Mouse (Mus musculus) midbrain, embryonic 15.5 days (tissue): ENCODE data around the gene Fgg. TPM values are rescaled to one million over a fixed set of nuclear protein-coding genes. Genes with fewer than 3 reads are reported as not detected.

Experiments used
- ATAC-seq: fragments of 200-750 bp; cut with Nextera tagmentation; replicated peaks from 2 replicates; pipeline ENCODE4 v1.8.0; 2017; ENCODE audit warnings: moderate TSS enrichment
- H3K27ac ChIP-seq: fragments of 300-500 bp; sonication (generic); 2 replicates; pipeline ENCODE4 v1.5.1; 2015; ENCODE audit warnings: mild to moderate bottlenecking, inconsistent platforms
- H3K27me3 ChIP-seq: fragments of 300-500 bp; sonication (generic); replicated peaks from 2 replicates; pipeline ENCODE4 v1.6.1; 2015; ENCODE audit warnings: inconsistent platforms
- H3K36me3 ChIP-seq: fragments of 300-500 bp; sonication (generic); replicated peaks from 2 replicates; pipeline ENCODE4 v1.6.1; 2015; ENCODE audit warnings: inconsistent platforms
- H3K4me1 ChIP-seq: fragments of 300-500 bp; sonication (generic); 2 replicates; pipeline ENCODE4 v1.6.1; 2015; ENCODE audit warnings: inconsistent platforms
- H3K4me2 ChIP-seq: fragments of 300-500 bp; sonication (generic); 2 replicates; pipeline ENCODE4 v1.6.1; 2015; ENCODE audit warnings: inconsistent platforms, mild to moderate bottlenecking, moderate library complexity
- H3K4me3 ChIP-seq: fragments of 300-500 bp; sonication (generic); 2 replicates; pipeline ENCODE4 v1.5.1; 2015; ENCODE audit warnings: mild to moderate bottlenecking, inconsistent platforms
- H3K9ac ChIP-seq: fragments of 300-500 bp; sonication (generic); 2 replicates; pipeline ENCODE4 v1.6.1; 2015; ENCODE audit warnings: mild to moderate bottlenecking, inconsistent platforms
- H3K9me3 ChIP-seq: fragments of 300-500 bp; sonication (generic); 2 replicates; pipeline ENCODE4 v1.6.1; 2016; ENCODE audit warnings: inconsistent platforms
- WGBS: fragments of 180-500 bp; shearing (Covaris S2); methylation state at CpG from one replicate; pipeline ENCODE4 v1.1.7; 2015; ENCODE audit warnings: mixed read lengths; 5-methylcytosine and 5-hydroxymethylcytosine counted together
- polyA plus RNA-seq: library from polyadenylated mRNA; unstranded; fragments of >200 nt; fragmentation: Nextera tagmentation; extraction: Ambion mirVana; gene quantifications from 2 replicates; pipeline ENCODE4 v1.2.1, GENCODE M21; 2015

Fgg gene
- polyA plus RNA-seq, 1 experiment from 2014 or later = 0.09 TPM

- no peak overlapping the region for H3K9ac ChIP-seq
- 40% methylated on average over 13 of the region's 13 CpGs for WGBS
Measured at GRCm38 (mm10) chr3:83032746-83033308, 25.3 kb downstream of the Fgg start.

DNA sequence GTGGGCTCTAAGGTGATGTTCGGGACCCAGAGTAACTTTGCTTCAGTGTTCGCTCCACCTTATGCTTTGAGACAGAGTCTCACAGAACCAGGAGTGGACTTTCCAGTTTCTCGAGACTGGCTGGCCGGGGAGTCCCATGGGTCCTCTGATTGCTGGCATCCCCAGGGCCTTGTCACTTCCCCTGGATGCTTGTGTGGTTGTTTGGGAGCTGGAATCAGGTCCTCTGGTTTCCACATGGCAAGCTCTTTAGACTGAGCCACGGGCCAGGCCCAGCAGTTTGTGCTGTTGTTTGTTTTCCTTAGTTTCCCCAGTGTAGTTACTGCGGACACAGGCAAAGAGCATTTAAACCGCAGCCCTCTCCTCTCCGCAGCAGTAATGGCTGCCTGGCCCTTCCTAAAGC, 26.3 kb downstream of the Fgg start:
- ATAC-seq = no peak
- no peaks in the 10 kb centered on the region for H3K36me3 ChIP-seq
- no peak overlapping the region for H3K9ac ChIP-seq
- 85% methylated on average over 8 of the region's 8 CpGs for WGBS
- no peaks in the 10 kb centered on the region for H3K9me3 ChIP-seq
- H3K27me3 ChIP-seq = no peaks in the 10 kb centered on the region
- H3K27ac ChIP-seq = no peak overlapping the region
- H3K4me2 ChIP-seq = no peak overlapping the region
- no peak overlapping the region for H3K4me3 ChIP-seq
- H3K4me1 ChIP-seq = no peaks in the 10 kb centered on the region

More at GRCm38 (mm10) chr3:83032746-83033308, 25.3 kb downstream of the Fgg start:
- Histone ChIP-seq H3K27ac (no peak overlapping the region), H3K4me2 (peak overlapping the region; percentile 39), H3K4me1 (no peaks in the 10 kb centered on the region), H3K27me3 (no peaks in the 10 kb centered on the region), H3K9me3 (no peaks in the 10 kb centered on the region), H3K36me3 (no peaks in the 10 kb centered on the region), H3K4me3 (peak overlapping the region; percentile 12; the same call in 1 of the 2 replicates)
- peak; percentile 80 for ATAC-seq

DNA sequence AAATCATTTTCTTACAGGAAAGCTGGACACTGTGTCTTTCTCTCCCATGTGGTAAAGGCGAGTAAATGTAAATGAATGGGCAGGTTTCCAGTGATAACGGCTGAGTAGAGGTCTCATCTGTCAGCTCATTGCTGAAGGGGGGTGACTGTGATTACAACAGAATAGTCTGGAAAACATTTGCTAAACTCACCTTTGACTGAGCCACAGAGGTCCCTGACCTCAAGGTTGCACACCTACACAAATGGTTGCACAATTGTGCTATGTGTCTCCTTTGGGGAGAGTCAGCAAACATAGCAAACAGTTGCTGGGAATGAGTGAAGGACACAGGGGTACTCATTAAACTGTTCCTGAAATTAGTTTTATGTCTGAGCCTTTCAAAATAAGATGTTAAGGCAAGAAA, 31.3 kb downstream of the Fgg start:
- Histone ChIP-seq H3K27ac (no peak overlapping the region), H3K4me3 (no peak overlapping the region), H3K36me3 (no peaks in the 10 kb centered on the region), H3K4me1 (no peaks in the 10 kb centered on the region), H3K9me3 (no peaks in the 10 kb centered on the region), H3K9ac (no peak overlapping the region), H3K27me3 (no peaks in the 10 kb centered on the region), H3K4me2 (no peak overlapping the region)
- WGBS = 85% methylated on average over 2 of the region's 2 CpGs
- ATAC-seq = no peak

- Histone ChIP-seq H3K4me2 (no peak overlapping the region), H3K4me3 (no peak overlapping the region), H3K27ac (no peak overlapping the region), H3K9me3 (no peaks in the 10 kb centered on the region), H3K4me1 (no peaks in the 10 kb centered on the region), H3K9ac (no peak overlapping the region), H3K27me3 (no peaks in the 10 kb centered on the region), H3K36me3 (no peaks in the 10 kb centered on the region)
- WGBS = 85% methylated on average over 4 of the region's 4 CpGs
- ATAC-seq = no peak
Measured at GRCm38 (mm10) chr3:83039666-83040065, 32.1 kb downstream of the Fgg start.

- Histone ChIP-seq H3K9ac (no peak overlapping the region), H3K27me3 (no peaks in the 10 kb centered on the region), H3K4me3 (no peak overlapping the region), H3K36me3 (no peaks in the 10 kb centered on the region), H3K4me2 (no peak overlapping the region), H3K27ac (no peak overlapping the region), H3K4me1 (no peaks in the 10 kb centered on the region), H3K9me3 (no peaks in the 10 kb centered on the region)
- whole genome bisulfite sequencing = 87% methylated on average over 5 of the region's 5 CpGs
- ATAC-seq = no peak
Measured at GRCm38 (mm10) chr3:83042451-83042850, 34.9 kb downstream of the Fgg start.

GRCm38 (mm10) chr3:83046649-83047048, 39.1 kb downstream of the Fgg start:
- no peaks in the 10 kb centered on the region for H3K9me3 ChIP-seq
- H3K9ac ChIP-seq = no peak overlapping the region
- H3K4me1 ChIP-seq = no peaks in the 10 kb centered on the region
- H3K27me3 ChIP-seq = no peaks in the 10 kb centered on the region
- H3K4me3 ChIP-seq = no peak overlapping the region
- 88% methylated on average over 11 of the region's 11 CpGs for WGBS
- no peak overlapping the region for H3K4me2 ChIP-seq
- no peak for ATAC-seq
- no peak overlapping the region for H3K27ac ChIP-seq
- H3K36me3 ChIP-seq = no peaks in the 10 kb centered on the region

- H3K4me2 ChIP-seq = no peak within 1 kb of the TSS
- H3K4me1 ChIP-seq = no peaks in the 10 kb centered on the region
- H3K9me3 ChIP-seq = no peaks in the 10 kb centered on the region
- H3K4me3 ChIP-seq = no peak within 1 kb of the TSS
- H3K27me3 ChIP-seq = no peaks in the 10 kb centered on the region
- H3K27ac ChIP-seq = no peak within 1 kb of the TSS
- no peak for ATAC-seq
- no peak within 1 kb of the TSS for H3K9ac ChIP-seq
- no peaks in the 10 kb centered on the region for H3K36me3 ChIP-seq
- WGBS = 88% methylated on average over 8 of the region's 8 CpGs
Measured at GRCm38 (mm10) chr3:83049680-83050079, 42.2 kb downstream of the Fgg start, which contains the start of gene Fgb. Gene Fgb, minus strand, starts transcription at chr3:83049863.

DNA sequence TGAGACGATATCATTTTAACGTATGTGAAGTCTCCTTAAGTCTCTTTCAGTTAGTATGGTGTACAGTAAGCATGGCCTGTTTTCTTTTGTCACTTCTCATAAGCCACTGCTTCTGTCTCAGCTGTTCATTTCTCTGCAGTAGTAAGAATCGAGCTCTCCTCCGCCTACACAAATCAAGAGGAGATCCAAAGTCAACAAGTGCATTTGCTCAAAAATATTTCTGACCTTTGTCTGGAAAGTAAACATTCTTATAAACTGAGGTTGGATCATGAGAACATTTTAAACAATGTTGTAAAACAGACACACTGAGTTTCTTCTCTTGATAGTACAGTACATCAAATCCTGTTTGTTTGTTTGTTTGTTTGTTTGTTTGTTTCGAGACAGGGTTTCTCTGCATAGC, 43.1 kb downstream of the Fgg start:
- no peaks in the 10 kb centered on the region for H3K4me1 ChIP-seq
- no peak overlapping the region for H3K27ac ChIP-seq
- no peaks in the 10 kb centered on the region for H3K9me3 ChIP-seq
- H3K4me2 ChIP-seq = no peak overlapping the region
- WGBS = 83% methylated on average over 5 of the region's 5 CpGs
- no peak for ATAC-seq
- H3K9ac ChIP-seq = no peak overlapping the region
- no peaks in the 10 kb centered on the region for H3K27me3 ChIP-seq
- no peaks in the 10 kb centered on the region for H3K36me3 ChIP-seq
- H3K4me3 ChIP-seq = no peak overlapping the region

GRCm38 (mm10) chr3:83052102-83052501, 44.6 kb downstream of the Fgg start:
- H3K4me1 ChIP-seq = peaks cover 12% of the 10 kb centered on the region
- 89% methylated on average over 5 of the region's 5 CpGs for WGBS

GRCm38 (mm10) chr3:83053126-83053525, 45.6 kb downstream of the Fgg start:
- Histone ChIP-seq H3K27me3 (no peaks in the 10 kb centered on the region), H3K9me3 (no peaks in the 10 kb centered on the region), H3K9ac (no peak overlapping the region), H3K4me1 (peaks cover 13% of the 10 kb centered on the region), H3K4me2 (no peak overlapping the region), H3K27ac (no peak overlapping the region), H3K4me3 (no peak overlapping the region), H3K36me3 (no peaks in the 10 kb centered on the region)
- no peak for ATAC-seq
- 89% methylated on average over 7 of the region's 7 CpGs for WGBS

More at GRCm38 (mm10) chr3:83052102-83052501, 44.6 kb downstream of the Fgg start:
- Histone ChIP-seq H3K27ac (no peak overlapping the region), H3K9ac (no peak overlapping the region), H3K9me3 (no peaks in the 10 kb centered on the region), H3K4me2 (no peak overlapping the region), H3K4me3 (no peak overlapping the region), H3K27me3 (no peaks in the 10 kb centered on the region), H3K36me3 (no peaks in the 10 kb centered on the region)
- no peak for ATAC-seq

GRCm38 (mm10) chr3:83053758-83054157, 46.2 kb downstream of the Fgg start:
- no peak overlapping the region for H3K27ac ChIP-seq
- WGBS = 38% methylated on average over 10 of the region's 10 CpGs

GRCm38 (mm10) chr3:83054759-83055158, 47.2 kb downstream of the Fgg start:
- Histone ChIP-seq H3K36me3 (peaks cover 15% of the 10 kb centered on the region), H3K4me3 (peak overlapping the region; percentile 84), H3K4me1 (peaks cover 13% of the 10 kb centered on the region), H3K4me2 (peak overlapping the region; percentile 50), H3K9ac (no peak overlapping the region), H3K27me3 (no peaks in the 10 kb centered on the region), H3K27ac (no peak overlapping the region), H3K9me3 (no peaks in the 10 kb centered on the region)
- ATAC-seq = no peak
- 38% methylated on average over 13 of the region's 13 CpGs for WGBS

More at GRCm38 (mm10) chr3:83053758-83054157, 46.2 kb downstream of the Fgg start:
- Histone ChIP-seq H3K27me3 (no peaks in the 10 kb centered on the region), H3K4me2 (no peak overlapping the region), H3K36me3 (peaks cover 5% of the 10 kb centered on the region; the same call in 1 of the 2 replicates), H3K9ac (no peak overlapping the region), H3K4me1 (peaks cover 13% of the 10 kb centered on the region), H3K4me3 (no peak overlapping the region), H3K9me3 (no peaks in the 10 kb centered on the region)
- ATAC-seq = no peak

DNA sequence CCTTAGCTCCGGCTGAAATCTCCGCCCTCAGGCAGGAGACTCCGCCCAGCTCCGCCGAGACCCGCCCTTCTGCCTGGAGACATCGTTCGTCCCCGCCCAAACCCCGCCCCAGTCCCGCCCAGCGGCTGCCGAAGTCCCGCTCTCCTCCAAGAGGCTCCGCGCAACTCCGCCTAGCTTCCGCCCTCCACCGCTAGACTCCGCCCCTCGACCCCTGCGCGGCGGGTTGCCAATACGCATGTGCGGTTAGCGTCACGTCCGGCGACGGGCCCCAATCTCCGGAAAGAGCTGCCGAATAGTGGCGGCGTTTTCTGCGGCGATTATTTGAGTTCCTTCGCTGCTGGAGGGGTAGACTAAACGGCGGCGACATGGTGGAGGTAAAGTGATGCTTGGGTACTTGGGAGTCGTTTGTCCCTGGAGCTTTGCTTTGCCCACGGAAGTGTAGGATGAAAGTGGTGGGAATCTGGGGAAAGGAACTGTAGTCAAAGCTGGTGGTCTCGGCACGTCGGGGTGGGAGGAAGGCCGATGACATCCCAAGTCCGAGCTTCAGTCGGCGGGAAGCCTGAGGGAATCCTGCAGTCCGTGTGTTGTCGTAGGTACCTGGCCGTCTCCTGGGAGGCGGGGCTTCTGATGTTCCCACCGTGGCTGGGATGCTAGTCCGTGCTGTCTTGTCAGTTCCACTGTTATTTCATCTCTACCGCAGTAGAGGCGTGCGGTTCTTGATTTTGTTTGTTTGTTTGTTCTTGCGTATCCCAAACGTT, 47.9 kb downstream of the Fgg start, which contains the start of gene Plrg1:
TSS of gene Plrg1 (plus strand) at position 242 of the 758 bp plus-strand sequence.
- H3K4me2 ChIP-seq = peak within 1 kb of the TSS; percentile 66
- H3K4me1 ChIP-seq = peaks cover 13% of the 10 kb centered on the region
- peak within 1 kb of the TSS; percentile 83 for H3K27ac ChIP-seq
- H3K9ac ChIP-seq = peak within 1 kb of the TSS; percentile 79
- H3K27me3 ChIP-seq = no peaks in the 10 kb centered on the region
- H3K9me3 ChIP-seq = no peaks in the 10 kb centered on the region
- peak within 1 kb of the TSS; percentile 84 for H3K4me3 ChIP-seq
- peak; percentile 99 for ATAC-seq
- peaks cover 21% of the 10 kb centered on the region for H3K36me3 ChIP-seq
- under 1% methylated on average over 61 of the region's 61 CpGs for WGBS
